Mouse (Mus musculus) limb, embryonic 10.5 days (tissue): Measurements from ENCODE around the gene Gm5935. TPM values are rescaled to one million over a fixed set of nuclear protein-coding genes. Genes with fewer than 3 reads are reported as not detected.
"Not testable (repeated sequence)": the region's sequence is repeated elsewhere in the genome, so short reads cannot be mapped to it uniquely, and the experiment has no call there.

Experiments
- DNase-seq: peaks from one replicate; pipeline ENCODE4 v3.0.0-alpha.2; 2017; ENCODE audit warnings: low spot score
- H3K27ac ChIP-seq: fragments of 300-500 bp; sonication (generic); 2 replicates; pipeline ENCODE4 v1.5.1; 2016; ENCODE audit warnings: mild to moderate bottlenecking
- H3K27me3 ChIP-seq: fragments of 300-500 bp; sonication (generic); 2 replicates; pipeline ENCODE4 v1.6.1; 2016; ENCODE audit warnings: low read depth, mild to moderate bottlenecking; ENCODE audit not compliant: poor library complexity, severe bottlenecking
- H3K36me3 ChIP-seq: fragments of 300-500 bp; sonication (generic); 2 replicates; pipeline ENCODE4 v1.6.1; 2016; ENCODE audit warnings: mild to moderate bottlenecking, moderate library complexity
- H3K4me1 ChIP-seq: fragments of 300-500 bp; sonication (generic); 2 replicates; pipeline ENCODE4 v1.6.1; 2016
- H3K4me3 ChIP-seq: fragments of 300-500 bp; sonication (generic); 2 replicates; pipeline ENCODE4 v1.5.1; 2016; ENCODE audit warnings: mild to moderate bottlenecking, moderate library complexity
- H3K9me3 ChIP-seq: fragments of 300-500 bp; sonication (generic); replicated peaks from 2 replicates; pipeline ENCODE4 v1.6.1; 2016; ENCODE audit warnings: mild to moderate bottlenecking
- WGBS: fragments of 180-500 bp; shearing (Covaris S2); methylation state at CpG from one replicate; pipeline ENCODE4 v1.1.7; 2016; 5-methylcytosine and 5-hydroxymethylcytosine counted together
- polyA plus RNA-seq: library from polyadenylated mRNA; unstranded; fragments of >200 nt; fragmentation: Nextera tagmentation; extraction: Ambion mirVana; gene quantifications from 2 replicates; pipeline ENCODE4 v1.2.1, GENCODE M21; 2016

Gm5935 gene
- polyA plus RNA-seq = not detected in 2 replicates

GRCm38 (mm10) chrX:24775064-24775463, at the start of gene Gm5935:
Gene Gm5935 (minus strand): TSS chrX:24775164.
- not testable (repeated sequence) for H3K4me1 ChIP-seq, H3K36me3 ChIP-seq, H3K27ac ChIP-seq, DNase-seq, H3K27me3 ChIP-seq, H3K4me3 ChIP-seq, H3K9me3 ChIP-seq
- 90% methylated on average over 5 of the region's 5 CpGs for WGBS

Other genes starting within 250 kb of the Gm5935 start
- gene Gm4297, start 200.3 kb downstream of the Gm5935 start, polyA plus RNA-seq = not detected in 2 replicates